Mouse (Mus musculus): ENCODE measurements around the gene Ubp1.

GRCm38 (mm10) chr9:113968967-113969366, 38.2 kb downstream of the Ubp1 start:
- no peak for TF ChIP-seq CTCF (conservative IDR thresholded peaks at IDR 0.05 in 1 of 2, IDR thresholded peaks at IDR 0.05 in 1 of 2; ENCODE audit: low read depth in 2 of 2, low read length in 2 of 2)
- no peak for TF ChIP-seq E2F4 (IDR thresholded peaks at IDR 0.05; ENCODE audit: insufficient replicate concordance, low read depth, low read length)
- TF ChIP-seq EP300 (IDR thresholded peaks at IDR 0.05; ENCODE audit: low read length), result no peak
- TF ChIP-seq MAZ (IDR thresholded peaks at IDR 0.05; ENCODE audit: low read depth, low read length), result no peak
- TF ChIP-seq TCF12 (IDR thresholded peaks at IDR 0.05; ENCODE audit: low read depth, low read length), result no peak
- TF ChIP-seq ZC3H11A (IDR thresholded peaks at IDR 0.05; ENCODE audit: low read depth, low read length), result no peak
- TF ChIP-seq USF2 (conservative IDR thresholded peaks at IDR 0.05; ENCODE audit: low read depth, low read length), result no peak

Measured in CH12.LX (cell line).